Mouse (Mus musculus) kidney, postnatal 14 days (tissue): ENCODE measurements at regions not wholly inside any gene's neighbourhood (a gene's known extent, or its start where the extent isn't known, plus 50 kb on each side); places are given as distances from the start of the nearest gene placed in this dataset.

Experiments used
- DNase-seq: peaks from one replicate; pipeline ENCODE4 v3.0.0; 2022; ENCODE audit warnings: mixed read lengths

DNA sequence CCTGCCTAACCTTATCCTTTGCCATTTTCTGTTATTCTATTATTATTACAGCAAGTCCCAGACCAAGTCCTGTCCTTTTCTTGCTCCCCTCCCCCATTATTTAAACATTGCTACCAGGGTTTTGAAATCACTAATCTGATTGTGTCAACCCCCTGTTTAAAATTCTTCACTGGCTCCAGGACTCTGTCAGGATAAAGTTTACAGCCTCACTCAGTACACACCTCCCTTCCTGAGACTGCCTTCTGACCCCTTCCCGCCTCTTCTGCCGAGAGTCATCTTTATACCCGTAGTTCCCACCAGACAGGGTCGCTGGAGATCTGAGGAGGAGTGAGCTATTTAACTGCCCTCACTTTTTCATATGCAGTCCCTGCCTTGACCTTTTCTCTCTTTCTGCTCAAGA is 110.3 kb upstream of the Syt6 start:
- no peak for DNase-seq

DNA sequence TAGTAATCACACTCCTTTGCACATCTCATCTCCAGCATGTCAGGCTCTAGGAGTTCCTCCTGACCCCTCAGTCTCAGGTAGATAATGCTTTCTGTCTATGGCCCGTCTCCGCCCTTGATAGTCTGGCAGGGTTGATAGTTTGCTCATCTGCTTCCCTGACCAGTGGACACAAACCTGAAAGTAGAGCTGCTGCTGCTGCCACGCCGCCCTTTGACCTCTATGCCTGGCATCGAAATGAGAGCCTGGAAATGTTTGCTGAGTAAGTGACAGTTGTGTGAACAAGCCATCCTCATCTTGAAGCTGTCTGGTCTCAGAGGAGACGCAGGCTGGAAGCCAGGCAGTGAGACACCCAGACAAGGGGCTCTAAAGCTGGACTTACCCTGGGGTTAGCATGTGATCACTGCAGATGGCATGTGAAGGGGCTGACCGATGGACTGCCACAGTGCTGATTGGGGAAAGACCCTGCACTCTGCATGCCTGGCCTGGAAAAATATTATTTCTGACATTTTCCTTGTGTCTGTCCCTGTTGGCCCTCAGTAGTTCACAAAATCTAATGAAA is 109.8 kb upstream of the Syt6 start:
- peak; percentile 35 for DNase-seq

DNA sequence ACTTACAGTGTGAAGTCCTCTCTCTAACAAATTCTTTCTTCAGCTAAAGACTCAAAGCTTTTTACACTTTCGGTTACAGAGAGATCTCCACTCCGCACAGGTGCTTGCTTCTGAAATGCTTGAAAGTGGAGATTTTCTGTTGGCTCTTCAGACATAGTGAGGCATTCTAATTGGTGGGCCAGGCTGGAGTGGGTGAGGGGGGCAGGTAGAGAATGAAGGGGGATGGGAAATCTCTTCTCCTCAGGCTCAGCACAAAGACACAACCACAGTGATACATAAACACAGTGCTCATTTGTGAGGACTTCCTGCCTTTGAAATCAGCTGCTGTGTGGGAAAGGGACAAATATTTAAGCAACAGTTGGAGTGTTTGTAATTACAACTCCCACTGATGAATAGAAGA is 109.1 kb upstream of the Syt6 start:
- DNase-seq, result no peak

DNA sequence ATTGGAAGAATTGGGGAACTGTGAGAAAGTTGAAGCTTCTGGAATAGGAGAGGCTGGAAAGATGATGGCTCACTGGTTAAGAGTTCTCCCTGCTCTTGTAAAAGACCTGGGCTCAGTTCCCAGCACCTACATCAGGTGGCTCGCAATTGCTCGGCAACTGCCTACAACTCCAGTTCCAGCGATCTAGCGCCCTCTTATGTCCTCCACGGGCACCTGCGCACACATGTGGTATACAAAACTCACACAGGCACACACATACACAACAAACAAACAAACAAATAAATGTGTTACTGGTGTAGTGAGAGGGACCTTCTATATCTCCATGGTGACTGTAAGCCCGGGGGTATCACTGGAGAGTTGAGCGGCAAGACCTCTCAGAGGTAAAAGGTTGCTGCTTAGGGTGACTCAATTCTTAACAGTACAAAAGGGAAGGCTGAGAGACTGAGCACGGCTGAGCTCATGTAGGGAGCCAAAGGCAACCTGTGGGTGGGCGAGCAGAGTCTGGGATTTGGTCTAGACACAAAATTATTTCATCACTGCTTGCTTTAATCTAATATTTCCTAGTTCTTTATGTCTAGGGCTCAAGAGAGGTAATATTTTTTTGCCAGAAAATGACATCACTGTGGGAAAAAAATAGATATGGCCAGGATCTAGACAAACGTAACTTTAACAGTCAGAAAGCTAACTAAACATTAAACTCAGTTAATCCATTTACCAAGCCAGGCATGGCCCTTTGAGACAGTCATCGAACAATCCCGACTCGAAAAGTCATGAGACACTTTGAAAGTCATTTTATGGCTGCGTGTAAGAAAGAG is 104.2 kb upstream of the Syt6 start:
- DNase-seq, result no peak

DNA sequence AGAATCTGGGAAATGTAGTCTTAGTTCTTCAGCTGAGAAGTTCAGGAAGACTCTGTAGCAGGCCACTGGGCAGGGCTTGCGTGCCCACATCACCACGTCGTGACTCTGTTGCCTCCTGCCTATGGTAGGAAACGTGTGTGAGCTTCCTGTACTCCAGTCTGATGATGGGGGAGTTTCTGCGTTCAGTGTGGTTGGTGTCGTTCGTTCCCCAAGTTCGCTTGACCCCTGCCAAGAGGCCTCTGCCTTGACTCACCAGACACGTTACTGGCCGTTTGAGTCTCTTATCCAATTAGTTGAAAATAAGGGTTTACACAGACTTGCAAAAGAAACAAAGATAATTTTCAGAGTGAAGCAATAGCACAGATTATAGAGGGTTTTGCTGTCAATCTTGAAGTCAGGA is 102.4 kb upstream of the Syt6 start:
- DNase-seq, result no peak

DNA sequence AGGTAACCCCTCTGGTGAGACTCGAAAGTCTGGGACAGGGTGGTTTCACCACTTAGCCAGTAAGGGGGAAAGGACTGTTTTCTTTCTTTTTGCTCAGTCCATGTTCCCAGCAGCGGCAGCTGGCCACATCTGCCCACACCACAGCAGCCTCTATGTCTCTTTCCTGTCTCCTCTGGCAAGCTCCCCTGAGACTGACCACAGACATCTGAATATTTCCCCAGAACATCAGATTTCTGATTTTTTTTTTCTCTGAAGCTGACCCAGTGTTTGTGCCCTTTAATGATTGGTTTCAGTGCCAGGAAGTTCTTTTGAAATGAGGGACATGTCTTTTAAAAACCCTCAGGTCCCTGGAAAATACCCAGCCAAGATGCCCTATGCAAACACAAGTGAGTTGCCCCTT is 101.7 kb upstream of the Syt6 start:
- peak; percentile 52 for DNase-seq

DNA sequence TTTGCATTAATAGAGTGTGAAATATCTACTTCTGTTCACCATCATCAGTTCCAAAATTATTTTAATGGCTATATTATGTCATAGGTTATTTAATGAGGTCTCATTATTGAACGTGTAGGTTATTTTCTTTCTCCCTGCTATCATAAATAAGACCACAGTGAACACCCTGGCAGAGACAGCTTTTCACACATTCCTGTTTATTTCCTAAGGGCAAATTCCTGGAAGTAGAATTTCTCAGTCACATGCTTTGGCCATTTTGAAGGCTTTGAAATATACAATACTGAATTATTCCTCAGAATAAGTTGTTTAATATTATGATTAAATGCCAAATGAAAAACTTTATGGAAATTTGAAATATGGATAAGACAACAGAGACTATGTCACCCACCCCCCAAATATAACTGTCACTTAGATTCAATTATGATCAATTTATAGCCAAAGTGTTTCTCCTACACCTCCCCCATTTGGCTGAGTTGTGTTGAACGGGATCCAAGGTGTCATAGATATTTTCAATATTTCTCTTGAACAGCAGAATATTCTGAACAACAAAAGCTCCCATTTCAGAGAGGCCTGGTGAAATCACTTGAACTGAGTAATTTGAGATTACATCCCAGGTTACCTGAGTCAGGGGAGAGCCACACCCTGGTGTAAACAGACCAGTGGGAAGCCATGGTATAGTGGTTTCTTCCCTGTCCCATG is 95.0 kb upstream of the Syt6 start:
- no peak for DNase-seq

DNA sequence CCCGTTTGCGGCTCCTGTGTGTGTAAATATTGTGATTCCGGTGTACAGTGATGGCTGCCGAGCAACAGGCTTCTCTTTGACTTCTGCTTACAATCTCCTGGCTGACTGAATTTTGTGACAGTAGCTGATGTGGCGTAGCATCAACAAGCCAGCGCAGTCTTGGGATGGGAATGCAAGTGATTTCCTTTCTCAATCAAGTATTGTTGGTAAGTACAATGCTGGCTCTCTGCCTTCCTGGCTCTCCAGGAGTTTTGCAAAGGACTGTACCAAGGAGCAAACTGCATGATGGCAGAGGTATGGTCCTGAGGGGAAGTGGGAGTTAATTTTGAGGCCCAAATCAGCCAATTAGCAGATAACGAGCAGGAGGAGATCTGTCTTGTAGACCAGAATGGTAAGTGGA is 94.4 kb upstream of the Syt6 start:
- no peak for DNase-seq

DNA sequence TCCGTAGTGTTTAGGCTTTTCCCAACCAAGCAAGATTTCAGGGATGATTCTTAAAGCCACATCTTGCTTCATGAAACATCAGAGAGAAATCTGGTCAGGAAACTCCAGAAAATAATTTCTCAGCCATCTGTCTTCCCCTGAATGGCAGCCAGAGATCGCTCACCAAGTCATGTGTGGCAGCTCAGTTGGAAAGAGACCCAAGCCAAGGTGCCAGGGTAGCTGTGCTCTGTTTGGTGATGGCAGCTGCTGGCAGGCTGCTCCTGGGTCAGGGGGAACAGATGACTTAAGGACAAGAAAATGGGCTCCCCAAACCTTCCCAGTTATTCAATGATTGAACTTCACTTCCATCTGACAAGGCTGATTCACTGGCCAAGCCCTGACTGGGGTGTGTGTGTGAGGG is 91.7 kb upstream of the Syt6 start:
- DNase-seq, result no peak

DNA sequence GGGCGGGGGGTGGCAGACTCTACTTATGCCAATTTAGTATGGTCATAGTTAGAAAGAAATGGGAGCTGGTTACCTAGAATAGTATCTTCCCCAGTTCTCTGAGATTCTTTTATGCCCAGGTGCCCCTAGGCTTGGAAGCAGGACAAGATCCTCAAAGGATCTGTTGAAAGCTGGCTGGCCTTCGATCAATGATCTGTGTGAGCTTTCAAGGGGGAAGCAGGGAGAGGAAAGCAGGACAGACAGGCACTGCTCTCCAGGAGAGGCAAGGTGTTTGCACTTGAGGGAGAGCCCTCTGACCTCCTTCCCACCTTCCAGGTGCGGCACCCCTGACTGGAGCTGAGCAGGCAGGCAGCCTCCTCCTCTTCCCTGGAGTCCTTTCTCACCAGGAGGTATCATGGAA is 91.3 kb upstream of the Syt6 start:
- DNase-seq, result no peak

DNA sequence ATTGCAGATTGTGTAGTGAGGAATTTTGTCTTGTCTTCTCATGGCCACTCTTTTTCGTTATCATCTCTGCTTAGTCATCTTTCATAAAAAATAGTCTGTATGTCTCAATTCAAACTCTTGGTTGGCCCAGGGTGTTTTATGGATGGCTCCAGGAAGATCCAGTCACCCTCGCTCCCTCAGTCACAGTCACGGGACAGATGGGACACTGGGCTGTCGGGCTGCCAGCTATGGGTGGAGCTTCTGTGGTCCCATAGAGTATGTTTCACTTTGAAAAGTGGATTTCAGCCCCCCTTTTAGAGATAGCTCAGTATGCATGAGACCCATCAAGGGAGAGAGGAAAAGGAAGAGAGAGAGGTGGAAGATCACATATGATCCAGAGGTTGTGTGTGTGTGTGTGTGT is 85.2 kb upstream of the Syt6 start:
- no peak for DNase-seq

DNA sequence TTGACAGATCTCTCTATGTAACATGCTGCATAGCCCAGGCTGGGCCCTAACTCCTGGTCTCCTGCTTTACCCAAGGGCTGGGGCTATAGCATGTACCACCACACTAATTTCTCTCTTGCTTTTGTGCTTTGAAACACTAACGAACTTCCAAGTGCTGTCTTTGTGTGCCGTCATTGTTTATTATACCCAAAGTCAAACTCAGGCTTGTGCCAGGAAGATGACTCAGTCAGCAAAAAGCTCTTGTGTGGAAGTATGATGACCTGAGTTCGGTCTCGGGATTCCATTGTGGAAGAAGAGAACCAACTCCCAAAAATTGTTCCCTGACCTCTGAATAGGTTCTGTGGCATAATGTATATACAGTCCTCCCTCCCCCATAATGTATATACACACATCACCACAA is 84.1 kb upstream of the Syt6 start:
- no peak for DNase-seq

DNA sequence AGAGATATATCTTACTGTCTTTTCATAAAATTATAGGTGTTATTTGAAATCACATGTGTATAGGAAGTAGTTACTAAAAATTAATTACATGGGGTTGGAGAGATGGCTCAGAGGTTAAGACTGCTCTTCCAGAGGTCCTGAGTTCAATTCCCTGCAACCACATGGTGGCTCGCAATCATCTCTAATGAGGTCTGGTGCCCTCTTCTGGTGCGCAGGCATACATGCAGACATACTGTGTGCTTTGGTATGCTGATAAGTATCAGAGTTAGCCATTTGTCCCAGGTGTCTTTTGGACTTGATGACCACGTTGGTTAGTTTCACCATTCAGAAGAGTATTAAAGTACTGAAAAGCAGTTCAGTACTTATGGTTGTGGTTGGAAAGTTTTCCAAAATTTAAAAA is 82.8 kb upstream of the Syt6 start:
- no peak for DNase-seq

DNA sequence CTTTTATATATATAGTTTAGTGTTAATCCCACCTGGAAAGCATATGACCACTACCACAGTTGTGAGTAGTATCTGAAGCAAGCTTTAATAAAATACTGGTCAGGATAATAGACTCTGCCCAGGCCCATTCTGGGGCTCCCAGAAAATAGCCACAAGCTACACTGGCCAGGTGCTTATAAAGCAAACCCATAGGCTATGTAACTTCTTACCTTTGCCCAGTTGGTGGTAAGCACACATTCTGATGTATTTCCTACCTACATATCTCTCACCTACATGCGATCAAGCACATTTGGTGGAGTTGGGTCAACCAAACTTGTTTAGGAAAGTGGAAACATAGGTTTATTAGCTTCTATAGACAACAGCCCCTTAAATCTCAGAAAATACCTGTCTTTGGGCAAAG is 81.4 kb upstream of the Syt6 start:
- no peak for DNase-seq

DNA sequence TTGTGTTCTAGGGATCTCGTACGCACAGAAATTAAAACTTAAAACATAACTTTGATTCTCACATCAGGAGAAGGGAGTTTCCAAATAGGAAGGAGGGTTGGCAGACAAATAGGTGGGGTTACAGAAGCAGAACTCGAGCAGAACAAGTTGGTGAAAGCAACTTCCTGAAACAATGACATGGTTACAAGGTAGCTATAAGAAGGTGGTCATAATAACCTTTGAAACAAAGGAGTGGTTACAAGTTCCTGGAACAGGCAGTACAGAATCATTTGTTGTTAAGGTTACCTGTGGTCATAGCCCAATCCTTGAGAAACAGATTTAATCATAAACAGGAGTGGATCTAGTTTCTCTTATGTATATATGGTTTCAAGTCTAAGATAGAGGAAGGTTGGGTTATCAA is 81.0 kb upstream of the Syt6 start:
- no peak for DNase-seq

DNA sequence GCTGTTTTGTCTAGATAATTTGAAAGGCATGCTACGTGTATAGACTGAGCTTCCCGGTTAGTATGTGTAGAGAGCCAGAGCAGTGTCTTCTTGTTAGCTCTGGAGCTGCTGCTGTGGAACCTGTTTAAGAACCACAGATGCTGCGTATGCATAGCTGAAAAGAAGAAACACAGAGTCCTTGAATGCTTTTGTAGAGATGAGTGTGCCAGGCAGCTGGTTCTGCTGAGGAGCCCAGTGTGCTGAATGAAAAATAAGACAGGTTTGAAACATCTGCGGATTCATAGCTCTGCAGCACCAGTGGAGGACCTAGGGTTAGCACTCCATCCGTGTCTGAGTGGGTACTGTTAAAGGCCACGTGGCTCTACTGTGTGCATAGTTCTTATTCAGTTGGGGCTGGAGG is 78.9 kb upstream of the Syt6 start:
- DNase-seq, result no peak

DNA sequence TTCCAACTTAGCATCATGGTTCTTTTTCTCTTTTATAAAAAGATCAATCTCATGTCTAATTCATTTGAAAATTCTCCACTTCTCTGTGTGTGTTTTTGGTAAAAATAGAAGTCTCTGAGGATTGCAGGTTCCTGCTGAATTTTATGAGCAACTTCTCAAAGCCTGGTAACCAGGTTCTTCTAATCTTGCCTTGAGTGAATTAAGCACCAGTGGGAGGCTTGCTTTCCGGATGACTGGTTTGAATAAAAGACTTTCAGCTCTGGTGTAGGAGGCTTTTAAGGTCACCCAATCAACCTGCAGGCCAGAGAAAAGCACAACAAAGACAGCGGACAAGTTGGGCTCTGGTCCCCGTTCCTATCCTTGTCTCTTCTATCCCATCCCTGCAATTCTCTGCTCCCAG is 78.3 kb upstream of the Syt6 start:
- DNase-seq, result no peak

DNA sequence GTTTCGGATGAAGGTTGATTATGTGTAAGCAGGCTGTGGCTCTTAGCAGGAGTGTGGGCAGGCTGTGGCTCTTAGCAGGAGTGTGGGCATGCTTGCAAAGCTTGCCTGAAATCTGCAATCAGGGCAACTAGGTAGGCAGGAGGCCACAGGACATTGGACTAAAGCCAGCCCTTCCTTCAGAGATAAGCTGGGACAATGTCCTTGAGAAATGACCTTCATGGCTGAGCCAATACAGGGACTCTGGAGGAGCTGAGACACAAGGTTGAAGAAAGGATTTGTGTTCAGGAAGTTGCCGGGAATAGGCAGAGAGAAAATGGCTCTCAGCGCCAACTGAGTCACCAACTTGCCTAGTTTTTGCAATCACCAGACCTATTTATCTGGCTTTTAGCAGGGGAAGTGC is 77.3 kb upstream of the Syt6 start:
- no peak for DNase-seq

DNA sequence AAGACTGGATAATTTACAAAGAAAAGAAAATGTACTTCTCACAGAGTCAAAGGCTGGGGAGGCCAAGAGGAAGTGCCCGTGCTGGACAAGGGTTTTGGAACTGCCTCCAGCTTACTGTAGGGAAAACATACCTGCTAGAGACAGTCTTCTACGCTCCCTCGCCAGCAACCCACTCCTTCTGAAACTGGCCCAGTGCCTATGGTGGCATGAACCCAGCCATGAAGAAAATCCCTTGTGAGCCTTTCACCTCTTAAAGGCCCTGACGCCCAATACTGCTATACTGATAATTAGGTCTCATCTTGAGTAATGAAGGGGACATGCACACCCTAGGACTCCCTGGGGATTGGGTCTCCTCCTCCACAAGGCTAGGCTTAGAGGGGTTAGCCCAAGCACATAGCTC is 76.6 kb upstream of the Syt6 start:
- DNase-seq, result no peak

DNA sequence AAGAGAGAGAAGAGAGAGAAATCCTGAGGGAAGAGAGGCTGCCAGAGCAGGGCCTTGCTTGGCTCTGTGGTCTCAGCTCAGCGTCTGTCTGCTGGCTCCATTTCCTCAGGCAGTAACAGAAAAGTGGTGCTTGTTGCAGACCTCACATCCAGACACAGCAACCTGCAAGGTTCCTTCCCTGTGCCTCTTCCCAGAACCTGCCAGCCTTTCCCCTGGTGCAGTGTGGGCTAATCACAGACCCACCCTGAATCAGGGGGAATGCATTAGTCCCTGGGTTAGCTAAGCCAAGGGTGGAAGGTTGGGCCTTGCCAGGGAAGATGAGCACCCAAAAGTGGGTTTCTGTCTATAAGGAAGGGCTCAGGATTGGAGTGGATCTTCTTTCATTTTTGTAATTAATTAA is 75.2 kb upstream of the Syt6 start:
- no peak for DNase-seq

DNA sequence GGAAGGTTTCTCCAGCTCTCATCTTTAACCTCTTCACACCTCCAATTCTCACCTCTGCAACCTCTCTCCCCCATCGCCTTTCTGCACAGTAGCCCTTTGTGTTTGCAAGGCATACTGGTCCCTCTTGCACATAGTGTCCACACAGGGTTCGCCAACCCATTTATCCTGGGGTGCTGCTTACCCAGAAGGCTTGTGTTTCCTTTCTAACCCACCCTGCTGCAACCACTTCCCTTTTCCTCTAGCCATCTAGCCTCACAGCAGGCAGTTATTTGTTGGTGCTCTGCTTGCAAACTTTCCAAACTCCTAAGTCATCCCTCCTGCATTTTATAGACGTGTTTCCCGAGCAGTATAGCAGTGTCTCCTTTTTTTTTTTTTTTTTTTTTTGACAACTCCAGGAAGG is 74.7 kb upstream of the Syt6 start:
- DNase-seq, result no peak

DNA sequence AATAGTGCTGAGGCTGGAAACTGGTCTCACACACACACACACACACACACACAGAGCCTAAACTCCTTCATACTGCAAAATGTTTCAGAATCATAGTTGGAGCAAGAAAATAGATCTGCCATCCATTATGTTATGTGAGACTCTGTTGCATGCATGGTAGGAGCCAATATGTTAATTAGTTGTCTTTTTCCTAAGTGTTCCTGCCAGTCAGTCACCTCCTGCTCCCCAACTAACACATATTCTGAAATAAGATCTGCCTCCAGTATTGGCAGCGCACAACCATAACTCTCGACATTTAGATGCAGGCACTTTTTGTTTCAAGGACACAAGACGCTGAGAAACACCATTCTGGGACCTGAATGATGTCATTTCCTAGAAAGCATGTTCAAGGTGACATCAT is 70.9 kb upstream of the Syt6 start:
- DNase-seq, result no peak

DNA sequence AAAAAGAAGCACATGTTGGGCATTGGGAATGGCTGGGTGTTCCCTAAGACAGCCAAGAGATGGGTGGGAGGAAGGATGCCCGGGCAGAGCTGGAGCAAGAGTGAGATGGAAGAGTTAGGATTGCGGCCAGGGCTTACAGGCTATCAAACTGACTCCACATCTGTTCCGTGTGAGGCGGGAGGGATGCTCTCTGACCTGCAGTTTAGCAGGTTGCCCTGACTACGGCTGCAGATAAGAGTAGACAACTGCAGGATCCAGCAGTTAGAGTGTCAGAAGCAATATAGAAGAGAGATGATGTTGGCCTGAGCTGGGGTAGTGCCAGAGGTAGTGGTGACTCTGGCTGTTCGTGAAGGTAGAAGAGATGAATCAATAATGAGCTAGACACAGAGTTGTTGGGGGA is 61.6 kb upstream of the Syt6 start:
- no peak for DNase-seq

DNA sequence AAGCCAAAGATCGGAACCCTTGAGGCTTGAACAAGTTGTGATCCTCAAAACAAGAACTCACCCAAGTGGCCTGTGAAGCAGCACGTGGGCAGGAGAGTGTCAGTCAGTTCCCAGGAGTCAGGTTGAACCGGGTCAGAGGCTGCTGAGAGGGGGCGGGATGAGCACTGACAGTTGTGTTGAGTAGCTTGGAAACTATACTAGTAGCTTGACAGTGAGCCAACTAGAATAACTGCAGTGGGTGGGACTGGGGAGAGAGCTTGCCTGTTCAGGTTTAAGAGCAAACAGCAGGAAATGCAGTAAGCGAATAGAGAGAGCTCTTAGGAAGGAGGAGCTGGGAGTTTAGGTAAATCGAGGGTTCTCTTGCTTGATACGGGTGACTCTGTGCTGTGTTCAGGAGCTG is 61.0 kb upstream of the Syt6 start:
- no peak for DNase-seq

DNA sequence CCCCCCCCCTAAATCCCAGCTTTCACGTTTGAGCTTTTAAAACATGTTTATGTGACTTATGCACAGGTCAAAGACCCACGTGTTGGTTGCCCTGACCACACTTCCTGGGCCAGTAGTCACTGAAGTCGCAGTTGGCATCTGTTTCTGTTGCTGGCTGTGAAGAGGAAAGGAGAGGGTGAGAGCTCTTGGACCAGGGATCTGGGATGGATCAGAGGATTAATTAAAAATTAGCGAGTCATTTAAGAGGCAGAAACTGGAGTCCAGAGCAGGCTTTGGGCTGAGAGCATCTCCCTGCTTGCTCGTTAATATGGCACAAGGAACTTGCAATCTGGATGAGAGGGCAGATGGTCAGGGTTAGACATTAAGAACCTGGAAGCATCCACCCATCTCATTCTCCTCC is 59.1 kb upstream of the Syt6 start:
- no peak for DNase-seq
